Mouse (Mus musculus): ENCODE measurements around the gene Slc9b2. TPM values are rescaled to one million over a fixed set of nuclear protein-coding genes. Genes with fewer than 3 reads are reported as not detected.

The Slc9b2 gene
- total RNA-seq (2021) = 1 to 10 TPM in 1 of 2 experiments, under 1 TPM in 1; 0.41 to 1.5 TPM

DNA sequence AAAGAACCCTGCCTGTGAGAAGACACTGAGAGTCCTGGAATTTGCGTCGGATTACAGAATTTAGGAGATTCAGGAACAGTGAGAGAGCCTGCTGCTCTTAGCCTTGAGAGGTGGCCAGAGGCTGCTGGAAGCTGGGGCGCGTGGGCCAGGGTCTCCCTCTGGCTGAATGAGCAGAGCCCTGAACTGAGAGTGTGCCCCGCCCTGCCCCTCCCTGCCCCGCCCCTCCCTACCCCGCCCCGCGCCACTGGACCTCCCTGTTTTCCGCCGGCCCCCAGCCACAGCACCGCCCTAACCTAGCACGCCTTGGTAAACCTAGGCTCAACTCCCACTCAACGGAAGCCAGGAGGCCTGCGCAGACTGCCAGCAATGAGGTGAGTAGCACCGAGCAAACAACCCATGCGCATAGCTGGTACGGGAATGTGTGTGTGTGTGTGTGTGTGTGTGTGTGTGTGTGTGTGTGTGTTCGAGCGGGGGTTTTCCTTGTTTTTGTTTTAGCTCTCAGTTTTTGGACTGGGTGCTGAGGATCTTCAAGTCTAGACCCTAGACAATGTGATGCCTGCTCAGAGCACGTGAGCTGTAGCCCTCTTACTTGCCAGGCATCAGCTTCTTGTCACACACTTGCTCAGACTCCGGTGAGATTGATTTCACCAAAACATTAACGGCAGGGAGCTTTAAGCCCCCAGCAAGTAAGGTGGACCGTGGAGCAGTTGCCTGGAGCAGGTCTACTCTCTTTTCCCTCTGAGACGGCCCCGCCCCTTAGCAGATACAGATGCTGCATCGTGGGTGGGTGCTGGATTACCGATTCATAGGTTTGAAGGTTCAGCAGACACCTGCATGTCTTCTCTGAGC is at the start of gene Slc9b2:
Gene Slc9b2, plus strand, starts transcription at position 290 of the 849 bp plus-strand sequence.
- peak; percentile 32 for DNase-seq

DNA sequence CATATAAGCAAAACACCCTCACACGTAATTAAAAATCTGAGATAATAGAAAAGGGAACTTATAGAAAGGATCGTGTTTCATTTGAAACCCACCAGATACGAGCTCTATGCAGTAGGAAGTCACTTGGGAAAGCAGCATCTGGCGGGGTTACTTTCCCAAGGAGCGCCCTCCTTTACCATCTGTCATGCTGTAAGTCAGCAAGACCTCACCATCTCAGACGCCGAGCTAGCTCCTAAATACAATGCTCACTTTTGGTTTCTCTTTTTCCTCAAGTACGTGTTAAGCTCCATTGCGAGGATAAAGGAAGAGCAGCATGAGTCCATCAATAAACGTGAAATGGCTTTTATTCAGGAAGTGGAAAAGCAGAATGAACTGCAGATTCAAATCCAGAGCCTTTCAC is 48.6 kb upstream of the Slc9b2 start:
- no peak for DNase-seq

DNA sequence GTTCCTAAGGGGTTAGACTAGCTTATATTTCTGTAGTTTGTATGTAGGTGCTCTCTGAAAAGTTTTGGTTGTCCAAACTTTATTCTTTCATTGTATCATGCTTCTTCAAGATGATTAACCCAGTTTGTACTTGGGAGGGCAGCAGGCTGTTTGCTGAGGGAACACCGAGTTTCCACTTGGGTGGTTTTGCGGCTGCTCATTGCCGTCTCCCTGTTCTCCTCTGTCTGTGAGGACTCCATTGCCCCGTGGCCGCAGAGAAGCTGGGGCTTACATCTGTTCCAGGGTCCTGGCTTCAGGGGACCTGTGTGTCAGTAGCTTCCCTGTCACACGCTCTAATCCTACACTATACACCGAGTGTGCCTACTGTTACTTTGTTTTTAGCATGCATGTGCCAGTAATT is 47.3 kb upstream of the Slc9b2 start:
- no peak for DNase-seq

DNA sequence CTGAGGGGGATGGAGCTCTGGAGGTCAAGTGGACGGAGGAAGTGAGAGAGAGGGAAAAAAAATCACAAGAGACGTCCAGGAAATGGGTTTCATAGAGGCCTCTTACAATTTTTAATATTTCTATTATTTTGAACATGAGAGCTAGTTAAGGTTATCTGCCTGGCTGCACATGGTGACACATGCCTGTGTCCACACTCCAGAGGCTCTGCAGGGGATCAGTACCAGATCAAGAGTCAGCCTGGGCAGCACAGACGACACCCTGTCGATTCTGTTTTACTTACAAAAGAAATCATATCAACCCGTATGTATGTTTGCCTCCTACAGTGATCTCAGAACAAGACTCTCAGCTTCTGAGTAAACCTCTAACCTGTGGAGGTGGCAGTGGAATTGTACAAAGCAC is 38.9 kb upstream of the Slc9b2 start:
- no peak for DNase-seq

DNA sequence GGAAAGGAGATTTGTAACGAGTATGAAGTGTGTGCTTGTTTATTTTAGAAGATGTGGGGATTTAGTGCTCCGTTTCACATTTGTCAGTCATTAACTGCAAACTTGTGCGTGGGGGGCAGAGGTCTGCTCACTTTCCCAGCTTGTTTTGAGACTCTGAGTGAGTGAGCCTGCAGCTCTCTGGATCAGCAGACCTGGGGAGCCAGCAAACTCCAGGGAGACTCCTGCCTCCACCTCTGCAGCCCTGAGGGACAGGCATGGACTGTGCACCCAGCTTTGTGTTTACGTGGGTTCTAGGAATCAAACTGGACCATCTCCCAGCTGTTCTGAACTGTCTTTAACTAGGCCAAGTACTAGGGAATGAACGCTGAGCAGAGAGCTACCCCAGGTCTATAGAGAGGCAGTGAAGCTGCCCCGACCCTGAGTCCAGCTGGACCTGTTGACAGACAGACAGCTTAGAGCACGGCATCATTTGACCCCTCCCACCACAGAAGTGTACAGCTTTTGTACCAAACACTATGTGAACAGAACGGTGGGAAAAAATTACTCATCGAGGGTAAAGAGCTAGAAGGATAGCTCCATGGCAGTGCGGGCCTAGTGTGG is 38.0 kb upstream of the Slc9b2 start:
- no peak for DNase-seq

DNA sequence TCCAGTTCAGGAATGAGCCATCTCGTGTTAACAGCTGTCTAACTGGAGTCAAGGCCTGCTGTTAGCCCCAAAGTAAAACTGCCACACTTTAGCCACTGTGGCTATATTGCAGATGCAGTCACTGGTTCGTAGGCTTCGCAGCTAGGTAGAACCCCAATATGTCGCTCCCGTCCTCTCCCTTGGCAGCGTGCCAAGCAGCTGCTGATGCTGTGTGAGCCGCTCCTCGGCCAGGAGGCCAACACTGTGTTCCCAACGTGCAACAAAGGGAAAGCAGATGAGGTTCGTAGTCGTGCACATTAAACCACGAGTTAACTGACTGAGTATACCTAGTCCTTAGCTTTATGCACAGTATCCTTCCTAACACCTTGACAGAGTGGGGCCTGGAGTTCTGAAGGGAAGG is 34.9 kb upstream of the Slc9b2 start:
- DNase-seq = no peak

DNA sequence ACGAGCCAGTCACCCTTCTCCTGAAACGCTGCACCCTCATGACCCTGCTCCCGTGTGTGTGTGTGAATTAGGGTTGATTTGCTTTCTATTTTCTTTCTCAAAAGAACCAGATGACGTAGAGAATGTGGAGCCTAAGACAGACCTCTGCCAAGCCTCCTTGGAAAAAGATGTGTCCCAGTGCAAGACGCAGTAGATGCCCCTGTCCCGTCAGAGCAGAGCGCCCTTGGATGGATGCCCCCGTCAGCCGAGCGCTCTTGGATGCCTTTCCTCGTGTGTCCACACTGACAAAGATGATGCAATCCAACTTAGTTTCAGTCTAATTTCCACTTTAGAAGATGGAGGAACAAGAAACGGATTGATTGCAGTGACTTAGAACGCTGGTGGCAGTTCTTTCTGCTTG is 34.5 kb upstream of the Slc9b2 start:
- DNase-seq = no peak

DNA sequence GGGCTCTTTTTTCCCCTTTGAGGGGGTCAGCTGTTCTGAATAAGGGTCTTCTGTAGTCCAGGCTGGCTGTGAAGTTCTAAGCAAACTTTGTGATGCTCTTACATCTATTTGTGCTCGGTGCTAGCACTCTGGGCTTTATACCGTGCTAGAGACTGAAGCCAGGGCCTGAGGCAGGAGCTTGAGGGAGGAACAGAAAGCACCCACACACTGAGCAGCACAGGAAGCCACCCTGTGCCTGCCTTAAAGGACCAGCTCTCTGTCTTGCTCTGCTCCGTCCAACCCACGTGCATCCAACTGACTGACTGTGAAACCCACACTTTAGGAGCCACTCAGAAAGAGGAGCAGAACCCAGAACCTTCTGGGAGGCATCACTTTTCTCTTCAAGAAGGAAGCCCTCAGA is 27.3 kb upstream of the Slc9b2 start:
- no peak for DNase-seq

DNA sequence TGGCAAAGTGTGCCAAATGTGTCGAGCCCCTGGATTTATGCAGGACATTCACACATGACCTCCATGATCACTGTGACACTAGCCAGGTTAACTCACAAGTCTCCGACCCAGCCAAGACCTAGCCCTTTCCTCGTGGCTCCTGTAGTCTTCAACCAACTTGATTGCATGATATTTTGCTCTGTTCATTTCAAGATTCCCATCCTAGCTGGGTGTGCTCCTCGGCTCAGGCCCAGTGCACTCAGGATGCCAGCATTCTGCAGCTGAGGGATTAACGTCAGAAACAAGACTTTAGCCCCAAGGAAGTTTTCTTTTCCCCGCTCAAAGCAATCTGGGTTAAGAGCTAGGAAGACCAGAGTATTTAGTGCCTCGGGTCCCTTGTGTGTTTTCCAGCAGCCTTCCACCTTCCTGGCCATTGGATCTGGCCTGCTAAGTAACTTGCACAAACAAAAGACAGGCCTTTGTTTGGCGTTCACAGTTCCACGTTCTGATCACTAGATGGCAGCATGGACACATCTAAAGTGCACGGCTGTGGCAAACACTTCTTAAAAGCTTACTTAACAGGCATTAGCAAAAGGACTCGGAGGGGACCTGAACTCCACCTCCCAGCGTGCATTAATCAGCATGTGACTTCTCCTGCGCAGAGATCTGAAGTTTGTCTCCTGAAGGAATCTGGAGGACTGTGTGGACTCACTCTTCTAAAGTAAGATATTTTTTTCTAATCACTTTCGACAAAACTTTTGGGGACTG is 26.7 kb upstream of the Slc9b2 start, which contains the start of gene Bdh2:
Gene Bdh2, plus strand, starts transcription at position 553 of the 747 bp plus-strand sequence.
- DNase-seq = peak; percentile 86

DNA sequence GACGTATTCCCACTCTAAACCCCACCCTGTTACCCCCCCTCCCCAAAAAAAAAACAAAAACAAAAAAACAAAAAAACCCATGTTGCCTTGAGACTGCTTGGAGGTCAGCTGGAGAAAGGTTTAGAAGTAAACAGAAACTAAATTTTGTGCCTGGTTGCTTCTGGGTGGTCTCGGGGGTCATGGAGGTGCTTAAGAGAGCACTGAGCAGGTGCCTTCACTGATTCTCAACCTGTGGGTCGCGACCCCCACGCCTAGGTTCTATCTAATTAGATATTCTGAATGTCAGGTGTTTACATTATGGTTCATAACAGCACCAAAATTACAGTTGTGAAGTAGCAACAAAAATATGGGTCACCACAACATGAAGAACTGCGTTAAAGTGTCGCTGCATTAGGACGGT is 25.8 kb upstream of the Slc9b2 start:
- no peak for DNase-seq

DNA sequence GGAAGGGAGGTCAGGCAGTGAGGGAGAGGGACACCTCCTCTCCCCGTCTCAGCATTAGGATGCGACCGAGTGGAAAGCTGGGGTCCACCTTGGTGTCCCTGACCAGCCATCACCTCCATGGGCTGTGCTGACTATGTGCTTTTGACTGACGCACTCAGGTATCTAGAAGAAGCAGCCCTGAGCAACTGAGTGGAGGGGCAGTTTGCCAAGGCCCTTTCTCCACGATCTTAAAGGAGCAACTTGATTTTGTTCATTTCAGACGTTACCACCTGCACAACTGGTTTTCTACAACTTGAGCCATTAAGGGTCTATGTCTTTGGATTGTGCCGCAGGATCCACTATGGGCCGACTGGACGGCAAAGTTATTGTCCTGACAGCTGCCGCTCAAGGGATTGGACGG is 22.2 kb upstream of the Slc9b2 start:
- no peak for DNase-seq

DNA sequence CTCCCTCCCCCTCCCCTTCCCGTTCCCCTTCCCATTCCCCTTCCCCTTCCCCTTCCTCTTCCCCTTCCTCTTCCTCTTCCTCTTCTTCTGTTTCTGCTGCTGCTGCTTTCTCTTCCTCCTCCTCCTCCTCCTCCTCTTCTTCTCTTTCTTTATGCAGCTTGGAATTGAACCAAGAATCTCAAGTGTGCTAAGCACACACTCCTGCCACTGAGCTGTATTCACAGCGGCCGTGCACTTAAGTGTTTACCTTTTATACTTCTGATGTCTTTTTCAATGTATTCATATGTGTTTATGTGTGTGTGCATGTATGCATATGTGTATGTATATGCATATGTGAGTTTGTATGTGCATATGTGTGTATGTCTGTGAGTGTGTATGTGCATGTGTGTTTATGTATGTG is 21.7 kb upstream of the Slc9b2 start:
- DNase-seq = no peak

DNA sequence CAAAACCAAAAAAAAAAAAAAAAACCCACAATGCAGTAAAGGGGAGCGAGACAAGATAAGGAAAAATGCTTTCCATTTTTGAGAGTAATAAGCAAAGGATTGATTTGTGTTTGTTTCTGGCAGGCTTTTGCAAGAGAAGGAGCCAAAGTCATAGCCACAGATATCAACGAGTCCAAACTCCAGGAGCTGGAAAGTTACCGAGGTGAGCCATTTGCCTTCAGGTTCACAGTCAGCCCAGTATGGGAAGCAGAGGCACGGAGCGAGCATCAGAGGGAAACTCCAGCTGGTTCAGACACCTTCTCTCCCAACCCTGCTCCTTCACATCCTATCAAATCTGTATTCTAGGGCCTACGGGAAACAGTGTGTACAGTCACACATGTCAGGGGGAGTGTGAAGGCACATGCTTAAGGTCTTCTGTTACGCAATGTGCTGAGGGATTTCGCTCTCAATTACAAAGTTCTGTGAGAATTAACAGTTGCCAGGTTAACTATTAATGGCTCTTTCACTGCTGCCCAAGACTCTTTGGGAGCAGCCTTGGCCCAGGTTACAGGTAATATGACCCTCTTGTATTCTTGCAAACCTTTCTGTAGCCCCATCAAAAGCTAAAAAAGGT is 19.3 kb upstream of the Slc9b2 start:
- DNase-seq = no peak

DNA sequence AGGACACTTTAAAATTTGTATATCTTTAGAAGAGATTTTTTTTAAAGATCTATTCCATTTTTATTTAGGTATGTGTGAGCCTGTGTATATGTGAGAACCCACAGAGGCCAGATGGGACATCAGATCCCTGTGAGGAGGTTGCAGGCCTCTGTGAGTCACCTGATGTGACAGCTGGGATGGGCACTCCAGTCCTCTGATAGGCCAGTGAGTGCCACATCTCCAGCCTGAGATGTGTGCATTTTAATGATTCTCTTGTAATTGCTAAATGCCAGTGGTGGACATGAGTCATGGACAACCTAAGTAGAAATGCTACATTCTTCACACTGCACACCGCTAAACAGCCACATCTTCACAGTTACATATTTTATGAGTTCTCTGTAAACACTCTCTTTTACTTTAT is 18.4 kb upstream of the Slc9b2 start:
- no peak for DNase-seq

DNA sequence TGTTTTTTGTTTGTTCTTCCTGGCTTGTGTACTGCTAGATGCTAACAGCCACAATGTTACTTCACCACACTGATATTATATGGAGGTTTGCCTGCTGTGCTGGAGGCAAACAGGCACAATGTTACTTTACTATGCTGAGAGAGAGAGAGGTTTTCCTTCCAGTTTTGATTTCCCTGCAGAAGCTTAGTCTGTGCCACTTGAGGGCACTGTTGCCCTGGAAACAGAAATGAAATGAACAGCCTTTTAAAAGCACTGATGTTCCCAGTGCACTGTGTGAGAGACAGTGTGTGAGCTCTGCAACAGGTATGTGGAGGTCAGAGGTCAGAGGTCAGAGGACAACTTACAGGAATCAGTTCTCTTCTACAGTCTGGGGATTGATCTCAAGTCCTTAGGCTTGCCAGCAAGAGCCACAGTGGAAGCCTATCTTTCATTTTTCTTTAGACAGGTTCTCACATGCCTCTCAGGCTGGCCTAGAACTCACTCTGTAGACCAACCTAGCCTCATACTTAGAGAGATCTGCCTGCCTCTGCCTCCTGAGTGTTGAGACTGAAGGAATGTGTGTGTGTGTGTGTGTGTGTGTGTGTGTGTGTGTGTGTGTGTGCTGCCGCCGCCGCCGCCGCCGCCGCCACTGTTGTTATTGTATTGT is 17.1 kb upstream of the Slc9b2 start:
- DNase-seq = peak; percentile 59

DNA sequence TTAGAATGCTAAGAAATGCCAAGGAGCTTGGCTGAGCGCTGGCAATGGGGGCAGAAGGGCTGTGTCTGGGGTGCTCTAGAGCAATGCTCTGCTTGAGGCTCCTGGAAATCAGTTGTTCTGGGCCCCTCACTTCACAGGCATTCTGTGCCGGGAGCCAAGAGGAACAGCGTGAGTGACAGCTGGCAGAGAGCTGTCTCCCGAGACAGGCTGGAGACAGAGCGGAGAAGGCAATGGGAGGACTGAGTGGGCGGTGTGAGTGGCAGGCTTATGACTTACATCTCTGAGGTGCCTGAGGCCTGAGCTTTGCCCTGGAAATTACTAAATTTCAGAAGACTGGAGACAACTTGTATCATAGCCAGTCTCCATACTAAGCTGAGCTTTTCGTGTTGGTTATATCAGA is 13.8 kb upstream of the Slc9b2 start:
- DNase-seq = peak; percentile 25

DNA sequence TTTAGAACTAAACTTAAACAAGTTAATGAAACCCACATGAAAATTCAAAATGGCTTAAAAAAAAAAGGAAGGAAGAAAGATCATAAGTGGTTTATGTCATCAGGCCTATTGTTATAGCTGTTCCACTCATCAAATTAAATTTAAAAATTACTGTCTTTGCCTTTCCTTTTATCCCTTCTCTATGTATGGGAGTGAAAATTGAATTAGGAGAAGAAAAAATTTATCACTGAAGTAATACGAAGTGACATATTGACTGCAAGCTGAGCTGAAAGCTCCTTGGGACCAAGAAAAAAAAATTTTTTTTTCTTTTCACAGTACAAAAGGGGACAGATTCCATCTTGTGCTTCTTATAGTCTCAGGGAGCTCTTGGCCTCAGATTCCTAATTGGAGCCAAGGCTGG is 11.9 kb upstream of the Slc9b2 start:
- no peak for DNase-seq

DNA sequence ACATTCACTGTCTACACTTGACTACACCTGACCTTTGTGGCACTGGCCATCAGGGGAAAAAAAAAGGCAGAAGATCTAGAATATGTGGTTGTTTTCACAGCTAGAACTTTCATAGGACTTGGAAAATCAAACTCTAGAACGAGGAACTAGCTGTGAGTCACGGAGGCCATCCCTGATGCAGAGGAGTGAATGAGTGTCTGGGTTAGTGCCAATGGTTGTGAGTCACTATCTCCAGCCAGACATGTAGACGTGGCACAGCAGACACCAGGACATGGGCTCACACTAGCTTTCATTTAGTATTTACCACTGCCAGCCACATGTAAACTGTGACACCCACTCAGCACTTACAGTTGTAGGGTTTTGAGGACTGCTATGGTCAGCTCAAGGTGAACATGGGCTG is 8.9 kb upstream of the Slc9b2 start:
- peak; percentile 19 for DNase-seq

DNA sequence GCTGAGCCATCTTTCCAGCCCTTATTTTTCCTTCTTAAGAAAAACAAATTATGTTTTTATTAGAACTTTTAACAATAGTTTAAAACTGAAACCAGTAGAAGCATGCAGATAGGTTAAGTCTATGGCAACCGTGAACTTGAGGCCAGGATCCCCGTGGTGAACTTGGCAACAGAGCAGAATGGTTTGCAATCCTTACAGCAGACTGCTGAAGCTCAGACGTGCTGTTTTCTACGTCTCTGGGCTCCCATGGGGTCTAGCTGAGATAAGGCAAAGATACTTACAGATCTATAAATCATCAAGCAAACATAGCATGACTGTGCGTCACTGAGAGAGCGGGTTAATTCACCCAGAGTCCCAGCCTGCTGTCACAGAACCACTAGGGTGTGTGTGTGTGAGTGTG is 7.4 kb upstream of the Slc9b2 start:
- DNase-seq = no peak

DNA sequence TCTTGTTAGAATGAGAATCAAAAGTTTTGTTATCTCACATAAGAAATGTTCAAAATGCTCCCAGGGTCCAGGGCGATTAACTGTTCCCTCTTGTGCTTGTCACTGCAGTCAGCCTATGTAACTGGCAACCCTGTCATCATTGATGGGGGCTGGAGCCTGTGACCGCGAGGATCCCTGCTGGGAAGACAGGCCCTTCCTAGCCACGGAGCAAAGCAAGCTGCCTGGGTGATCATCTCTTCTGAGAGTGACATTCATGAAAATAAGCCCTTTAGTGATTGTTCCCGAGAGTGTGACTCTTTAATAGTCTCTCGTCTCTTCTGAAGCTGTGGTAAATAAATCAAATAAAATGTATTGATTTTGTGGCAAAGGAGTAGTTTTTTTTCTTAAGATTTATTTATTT is 3.4 kb upstream of the Slc9b2 start:
- DNase-seq = no peak

DNA sequence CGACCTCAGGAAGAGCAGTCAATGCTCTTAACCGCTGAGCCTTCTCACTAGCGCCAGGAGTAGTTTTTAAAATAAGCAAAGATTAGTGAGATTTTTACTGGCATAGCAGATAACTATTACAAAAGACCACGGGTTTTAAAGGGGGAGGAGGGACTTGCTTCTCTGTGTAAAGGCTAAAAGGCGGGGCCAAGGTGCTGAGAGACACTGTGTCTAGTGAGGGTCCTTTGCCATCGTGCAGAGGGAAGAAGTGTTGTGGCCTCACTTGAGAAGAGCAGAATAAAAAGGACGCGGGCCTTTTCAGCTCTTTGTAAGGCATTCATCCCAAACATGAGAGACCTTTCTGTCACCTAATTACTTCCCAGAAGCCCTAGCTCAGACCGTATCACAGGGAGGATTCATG is 2.9 kb upstream of the Slc9b2 start:
- DNase-seq = no peak

DNA sequence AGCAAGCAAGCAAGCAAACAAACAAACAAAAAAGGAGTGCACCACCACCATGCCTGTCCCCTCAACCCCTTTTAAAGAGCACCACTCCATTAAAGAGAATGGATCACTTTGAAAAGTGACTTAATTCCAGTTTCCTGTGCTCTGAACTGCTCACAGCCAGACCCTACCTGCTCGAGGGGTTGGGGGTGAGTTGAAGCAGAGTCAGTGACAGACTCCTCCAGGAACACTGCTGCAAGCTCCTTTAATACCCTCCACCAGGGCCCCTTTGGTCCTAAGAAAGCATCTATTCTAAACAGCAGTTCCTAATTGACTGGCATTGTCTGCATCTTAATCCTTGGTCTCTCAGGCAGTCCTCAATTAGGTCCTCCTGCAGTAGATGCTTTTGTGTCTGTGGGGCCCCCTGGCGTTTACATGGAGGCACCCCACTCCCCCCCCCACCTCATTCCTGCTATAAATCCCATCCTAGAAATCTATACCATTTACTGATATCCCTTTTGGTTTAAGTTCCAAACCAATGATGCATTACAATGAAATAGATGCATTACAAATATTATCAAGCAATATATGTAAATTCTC is 5.5 kb downstream of the Slc9b2 start:
- DNase-seq = no peak
